Mouse (Mus musculus) liver, embryonic 11.5 days (tissue): ENCODE measurements at regions not wholly inside any gene's neighbourhood (a gene's known extent, or its start where the extent isn't known, plus 50 kb on each side); places are given as distances from the start of the nearest gene placed in this dataset.

Experiments used
- ATAC-seq: fragments of 200-750 bp; cut with Nextera tagmentation; replicated peaks from 2 replicates; pipeline ENCODE4 v1.8.0; 2017; ENCODE audit warnings: moderate number of reproducible peaks, mild to moderate bottlenecking, moderate TSS enrichment, moderate library complexity; ENCODE audit not compliant: low FRiP score
- DNase-seq: peaks from one replicate; pipeline ENCODE4 v3.0.0-alpha.2; 2017; ENCODE audit warnings: low spot score
- H3K27ac ChIP-seq: fragments of 300-500 bp; sonication (generic); 2 replicates; pipeline ENCODE4 v1.5.1; 2014; ENCODE audit warnings: mild to moderate bottlenecking, low read depth, low read length, control low read depth
- H3K27me3 ChIP-seq: fragments of 300-500 bp; sonication (generic); replicated peaks from 2 replicates; pipeline ENCODE4 v1.6.1; 2014; ENCODE audit warnings: low read length, mixed read lengths; ENCODE audit not compliant: control insufficient read depth, insufficient read depth
- H3K36me3 ChIP-seq: fragments of 300-500 bp; sonication (generic); 2 replicates; pipeline ENCODE4 v1.6.1; 2014; ENCODE audit warnings: mild to moderate bottlenecking, low read length, moderate library complexity, mixed read lengths; ENCODE audit not compliant: control insufficient read depth, insufficient read depth
- H3K4me1 ChIP-seq: fragments of 300-500 bp; sonication (generic); replicated peaks from 2 replicates; pipeline ENCODE4 v1.6.1; 2014; ENCODE audit warnings: low read length, mixed read lengths; ENCODE audit not compliant: control insufficient read depth, insufficient read depth
- H3K4me2 ChIP-seq: fragments of 300-500 bp; sonication (generic); 2 replicates; pipeline ENCODE4 v1.6.1; 2014; ENCODE audit warnings: mild to moderate bottlenecking, control low read depth, moderate library complexity
- H3K4me3 ChIP-seq: fragments of 300-500 bp; sonication (generic); 2 replicates; pipeline ENCODE4 v1.5.1; 2014; ENCODE audit warnings: low read depth, low read length, control low read depth
- H3K9ac ChIP-seq: fragments of 300-500 bp; sonication (generic); 2 replicates; pipeline ENCODE4 v1.6.1; 2014; ENCODE audit warnings: low read depth, low read length, control low read depth
- H3K9me3 ChIP-seq: fragments of 300-500 bp; sonication (generic); 2 replicates; pipeline ENCODE4 v1.6.1; 2016; ENCODE audit warnings: low read length, inconsistent platforms, mixed read lengths; ENCODE audit not compliant: control insufficient read depth
- WGBS: fragments of 180-500 bp; shearing (Covaris S2); extraction: QIAGEN DNeasy Blood & Tissue Kit; methylation state at CpG from one replicate; pipeline ENCODE4 v1.1.7; 2014; 5-methylcytosine and 5-hydroxymethylcytosine counted together

DNA sequence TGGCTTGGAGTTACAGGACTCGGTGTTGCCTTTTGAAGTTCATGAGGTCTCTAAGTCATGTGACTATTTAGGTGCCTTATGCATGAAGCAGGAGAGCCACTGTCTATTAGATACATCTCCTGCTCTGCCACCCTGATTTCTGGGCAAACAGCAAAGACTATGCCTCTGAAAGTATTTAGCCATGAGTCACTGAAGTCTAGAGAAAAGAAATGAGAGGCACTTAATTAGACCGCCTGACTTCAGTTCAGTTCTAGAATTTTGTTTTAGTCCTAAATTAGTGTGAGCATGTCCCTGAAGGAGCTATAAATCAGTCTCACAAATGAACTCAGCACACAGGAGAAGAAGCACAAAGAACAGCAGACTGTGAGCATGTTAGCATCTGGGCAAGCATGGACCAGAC is 924.5 kb downstream of the Gsdmc2 start:
- no peak overlapping the region for H3K4me2 ChIP-seq
- no peak for DNase-seq
- H3K9ac ChIP-seq: no peak overlapping the region
- H3K36me3 ChIP-seq: no peaks in the 10 kb centered on the region
- no peak overlapping the region for H3K27ac ChIP-seq
- H3K27me3 ChIP-seq: no peaks in the 10 kb centered on the region
- ATAC-seq: no peak
- WGBS: 83% methylated on average over 2 of the region's 2 CpGs
- H3K4me3 ChIP-seq: no peak overlapping the region
- H3K4me1 ChIP-seq: no peaks in the 10 kb centered on the region
- H3K9me3 ChIP-seq: no peaks in the 10 kb centered on the region

DNA sequence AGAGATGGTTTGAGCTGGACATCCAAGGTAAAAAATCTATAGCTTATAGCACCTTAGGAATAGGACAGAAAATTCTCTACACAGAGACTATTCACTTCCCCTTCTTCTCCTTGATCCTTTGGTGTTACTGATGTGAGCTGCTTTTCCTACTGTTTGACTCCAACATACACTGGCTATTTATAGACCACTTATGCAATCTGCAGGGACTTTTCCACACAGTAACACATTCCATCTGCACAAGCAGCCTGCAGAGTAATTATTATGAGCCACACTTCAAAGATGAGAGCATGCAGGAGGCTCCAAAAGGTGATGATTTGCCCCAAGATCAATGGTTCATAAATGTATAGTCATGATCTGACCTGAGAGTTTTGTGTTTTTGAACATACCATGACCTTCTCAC is 925.7 kb downstream of the Gsdmc2 start:
- Histone ChIP-seq H3K4me3 (no peak overlapping the region), H3K27ac (no peak overlapping the region), H3K4me2 (no peak overlapping the region), H3K4me1 (no peaks in the 10 kb centered on the region), H3K36me3 (no peaks in the 10 kb centered on the region), H3K27me3 (no peaks in the 10 kb centered on the region), H3K9me3 (no peaks in the 10 kb centered on the region), H3K9ac (no peak overlapping the region)
- DNase-seq (no peak), ATAC-seq (no peak)

DNA sequence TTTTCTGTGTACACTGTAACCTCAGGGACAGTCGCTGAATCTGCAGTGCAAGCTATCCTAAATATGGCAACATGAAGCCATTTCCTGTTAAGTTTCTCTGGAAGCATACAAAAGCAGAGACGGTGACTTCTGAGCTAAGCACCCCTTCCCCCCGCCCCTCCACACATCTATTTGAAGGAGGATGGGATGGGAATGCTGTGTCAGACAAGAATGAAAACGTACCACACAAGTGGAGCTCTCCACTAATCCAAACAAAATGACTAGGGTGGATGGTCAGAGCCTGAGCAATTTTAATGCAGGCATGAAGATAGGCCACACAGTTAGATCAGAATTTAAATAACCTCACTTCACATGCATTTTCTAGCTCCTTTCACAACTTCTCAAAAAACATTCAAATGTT is 936.6 kb downstream of the Gsdmc2 start:
- no peak overlapping the region for H3K4me2 ChIP-seq
- H3K9me3 ChIP-seq: no peaks in the 10 kb centered on the region
- no peak overlapping the region for H3K27ac ChIP-seq
- no peak overlapping the region for H3K9ac ChIP-seq
- DNase-seq: no peak
- H3K27me3 ChIP-seq: no peaks in the 10 kb centered on the region
- H3K4me1 ChIP-seq: no peaks in the 10 kb centered on the region
- 34% methylated on average over 4 of the region's 4 CpGs for WGBS
- no peak for ATAC-seq
- no peaks in the 10 kb centered on the region for H3K36me3 ChIP-seq
- H3K4me3 ChIP-seq: no peak overlapping the region

GRCm38 (mm10) chr15:62907181-62907580 is 937.8 kb downstream of the Gsdmc2 start:
- H3K4me2 ChIP-seq: no peak overlapping the region
- WGBS: 93% methylated on average over 2 of the region's 2 CpGs
- no peaks in the 10 kb centered on the region for H3K9me3 ChIP-seq
- H3K36me3 ChIP-seq: no peaks in the 10 kb centered on the region
- H3K9ac ChIP-seq: no peak overlapping the region
- no peak for ATAC-seq
- no peaks in the 10 kb centered on the region for H3K27me3 ChIP-seq
- no peaks in the 10 kb centered on the region for H3K4me1 ChIP-seq
- no peak overlapping the region for H3K27ac ChIP-seq
- no peak overlapping the region for H3K4me3 ChIP-seq
- DNase-seq: no peak

GRCm38 (mm10) chr15:62903047-62903822 is 941.7 kb downstream of the Gsdmc2 start:
- Histone ChIP-seq H3K27ac (no peak overlapping the region), H3K27me3 (no peaks in the 10 kb centered on the region), H3K4me1 (no peaks in the 10 kb centered on the region), H3K9ac (no peak overlapping the region), H3K4me2 (no peak overlapping the region), H3K4me3 (no peak overlapping the region), H3K9me3 (no peaks in the 10 kb centered on the region), H3K36me3 (no peaks in the 10 kb centered on the region)
- DNase-seq (no peak), ATAC-seq (no peak)
- 56% methylated on average over 17 of the region's 17 CpGs for WGBS

DNA sequence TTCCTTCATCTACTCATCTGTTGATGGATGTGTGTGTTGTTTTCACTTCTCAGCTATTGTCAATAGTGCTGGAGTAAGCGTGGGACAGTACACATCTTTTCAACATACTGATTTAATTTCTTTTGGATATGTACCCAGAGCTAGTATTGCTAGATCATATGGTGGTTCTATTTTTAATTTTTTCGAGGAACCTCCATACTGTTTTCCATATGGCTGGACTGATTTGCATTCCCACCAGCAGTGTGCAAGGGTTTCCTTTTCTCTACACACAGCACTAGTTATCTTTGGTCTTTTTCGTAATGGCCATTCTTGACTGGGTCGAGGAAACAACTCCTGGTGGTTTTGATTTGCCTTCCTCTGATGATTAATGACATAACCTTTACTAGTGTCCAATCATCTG is 943.0 kb downstream of the Gsdmc2 start:
- ATAC-seq: no peak
- H3K36me3 ChIP-seq: no peaks in the 10 kb centered on the region
- H3K9ac ChIP-seq: no peak overlapping the region
- WGBS: 79% methylated on average over 4 of the region's 4 CpGs
- H3K4me3 ChIP-seq: no peak overlapping the region
- no peak for DNase-seq
- H3K4me2 ChIP-seq: no peak overlapping the region
- no peaks in the 10 kb centered on the region for H3K9me3 ChIP-seq
- no peak overlapping the region for H3K27ac ChIP-seq
- H3K27me3 ChIP-seq: no peaks in the 10 kb centered on the region
- H3K4me1 ChIP-seq: no peaks in the 10 kb centered on the region

- H3K9ac ChIP-seq: no peak overlapping the region
- DNase-seq: no peak
- no peaks in the 10 kb centered on the region for H3K4me1 ChIP-seq
- no peak overlapping the region for H3K27ac ChIP-seq
- ATAC-seq: no peak
- H3K4me2 ChIP-seq: no peak overlapping the region
- H3K9me3 ChIP-seq: no peaks in the 10 kb centered on the region
- 80% methylated on average over 4 of the region's 4 CpGs for WGBS
- H3K36me3 ChIP-seq: no peaks in the 10 kb centered on the region
- H3K4me3 ChIP-seq: no peak overlapping the region
- no peaks in the 10 kb centered on the region for H3K27me3 ChIP-seq
Measured at GRCm38 (mm10) chr15:62889798-62890197, 955.2 kb downstream of the Gsdmc2 start.

DNA sequence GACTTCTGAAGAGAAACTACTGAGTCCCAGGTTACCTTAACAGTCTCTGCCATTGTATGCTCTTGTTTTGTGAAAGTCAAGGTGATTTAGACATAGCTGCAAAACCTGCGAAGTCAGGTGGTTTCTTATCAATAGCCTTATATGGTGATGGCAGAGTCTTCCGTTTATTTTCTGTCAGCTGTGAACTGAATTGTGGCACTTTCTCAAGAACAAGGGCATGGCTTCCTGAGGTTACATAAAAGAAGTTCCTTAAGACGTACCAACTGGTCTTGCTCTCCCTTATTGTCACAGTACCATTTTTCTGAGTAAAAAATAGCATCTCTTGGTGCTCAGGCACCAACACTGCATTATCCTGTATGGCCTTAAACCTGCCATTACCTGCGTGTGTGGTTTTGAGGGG is 959.6 kb downstream of the Gsdmc2 start:
- DNase-seq (no peak), ATAC-seq (no peak)

GRCm38 (mm10) chr15:62871082-62871766 is 973.8 kb downstream of the Gsdmc2 start:
- no peaks in the 10 kb centered on the region for H3K36me3 ChIP-seq
- H3K4me3 ChIP-seq: no peak overlapping the region
- H3K27me3 ChIP-seq: no peaks in the 10 kb centered on the region
- H3K9ac ChIP-seq: no peak overlapping the region
- H3K9me3 ChIP-seq: no peaks in the 10 kb centered on the region
- no peak overlapping the region for H3K27ac ChIP-seq
- no peak for ATAC-seq
- H3K4me1 ChIP-seq: no peaks in the 10 kb centered on the region
- DNase-seq: no peak
- 73% methylated on average over 1 of the region's 1 CpGs for WGBS
- H3K4me2 ChIP-seq: no peak overlapping the region

More for the DNA sequence above, 959.6 kb downstream of the Gsdmc2 start:
- no peaks in the 10 kb centered on the region for H3K36me3 ChIP-seq
- no peak overlapping the region for H3K9ac ChIP-seq
- no peak overlapping the region for H3K4me3 ChIP-seq
- H3K4me1 ChIP-seq: no peaks in the 10 kb centered on the region
- H3K27me3 ChIP-seq: no peaks in the 10 kb centered on the region
- 78% methylated on average over 4 of the region's 4 CpGs for WGBS
- no peak overlapping the region for H3K4me2 ChIP-seq
- H3K27ac ChIP-seq: no peak overlapping the region
- no peaks in the 10 kb centered on the region for H3K9me3 ChIP-seq
